Mouse (Mus musculus) spleen, postnatal 4 days (tissue): ENCODE results near the gene Paqr4.

Experiments used
- DNase-seq, 2 experiments: peaks; one replicate each; pipeline ENCODE4 v3.0.0; 2022; ENCODE audit warnings: low spot score in 2 of 2

Gene Paqr4

DNA sequence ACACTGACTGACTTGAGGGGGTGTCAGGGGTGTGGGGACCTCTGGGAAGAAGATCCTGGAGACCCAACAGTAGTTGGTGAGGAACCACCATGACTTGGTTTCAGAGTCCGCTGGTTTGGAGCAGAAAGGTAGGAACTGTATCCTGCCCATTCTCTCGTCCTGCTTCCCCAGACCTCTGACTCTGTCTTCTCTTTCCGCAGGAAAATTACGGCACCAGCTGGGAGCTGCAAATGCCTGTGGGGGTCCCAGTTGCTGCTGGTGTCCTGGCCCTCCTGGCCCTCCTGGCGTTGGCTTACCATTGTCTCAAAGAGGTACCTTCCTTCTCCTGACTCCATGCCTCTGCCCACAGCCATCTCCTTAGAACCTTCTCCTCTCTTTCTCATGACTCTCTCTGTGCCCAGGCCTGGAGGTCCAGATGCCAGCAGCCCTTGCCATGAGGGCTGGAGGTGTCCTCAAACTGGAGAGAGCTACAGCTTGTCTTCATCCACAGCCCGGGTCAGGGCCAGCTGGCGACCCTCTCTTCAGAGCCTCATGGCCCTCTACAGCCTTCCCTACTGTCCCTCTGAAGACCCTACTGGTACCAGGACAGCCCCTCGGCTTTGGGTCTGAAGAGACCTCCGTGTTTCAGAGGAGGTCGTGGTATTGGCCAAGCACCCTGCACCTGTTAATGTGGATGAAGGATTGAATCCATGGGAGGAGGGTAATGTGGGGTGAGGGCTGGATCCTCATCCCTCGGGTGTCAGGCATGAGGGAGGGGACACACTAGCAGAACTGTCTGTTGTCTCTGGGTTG, 8.9 kb upstream of the Paqr4 start:
- DNase-seq = no peak

DNA sequence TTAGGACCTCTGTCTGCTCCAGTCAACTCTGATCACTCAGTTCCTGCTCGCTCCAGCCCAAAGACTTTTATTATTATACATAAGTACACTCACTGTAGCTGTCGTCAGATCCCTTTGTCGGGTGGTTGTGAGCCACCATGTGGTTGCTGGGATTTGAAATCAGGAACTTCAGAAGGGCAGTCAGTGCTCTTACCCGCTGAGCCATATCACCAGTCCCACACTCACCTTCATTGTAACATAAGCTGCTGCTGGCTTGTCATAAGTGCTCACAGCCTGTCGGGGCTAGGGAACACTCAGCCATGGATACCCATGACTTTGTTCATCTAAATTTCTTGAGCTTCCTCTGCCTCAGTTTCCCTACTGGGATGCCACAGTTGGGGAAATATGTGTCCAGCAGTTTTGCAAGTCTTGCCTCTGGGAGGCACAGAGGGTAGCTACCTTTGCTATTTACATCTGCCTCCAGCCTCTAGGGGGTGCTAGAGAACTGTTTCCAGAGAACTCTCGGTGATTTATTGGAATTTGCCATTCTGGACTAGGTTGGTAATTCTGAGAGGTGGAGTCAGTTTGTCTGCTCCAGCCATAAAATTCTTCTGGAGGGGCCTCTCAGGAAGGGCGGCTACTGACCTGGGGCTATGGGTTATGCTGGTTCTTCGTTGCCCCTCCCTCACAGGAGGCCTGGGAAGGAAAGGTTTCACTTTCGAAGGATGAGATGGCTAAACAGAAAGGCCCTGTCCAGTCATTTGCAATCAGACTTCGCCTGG, 8.1 kb upstream of the Paqr4 start:
- peak; percentile 70 to 82 for DNase-seq

DNA sequence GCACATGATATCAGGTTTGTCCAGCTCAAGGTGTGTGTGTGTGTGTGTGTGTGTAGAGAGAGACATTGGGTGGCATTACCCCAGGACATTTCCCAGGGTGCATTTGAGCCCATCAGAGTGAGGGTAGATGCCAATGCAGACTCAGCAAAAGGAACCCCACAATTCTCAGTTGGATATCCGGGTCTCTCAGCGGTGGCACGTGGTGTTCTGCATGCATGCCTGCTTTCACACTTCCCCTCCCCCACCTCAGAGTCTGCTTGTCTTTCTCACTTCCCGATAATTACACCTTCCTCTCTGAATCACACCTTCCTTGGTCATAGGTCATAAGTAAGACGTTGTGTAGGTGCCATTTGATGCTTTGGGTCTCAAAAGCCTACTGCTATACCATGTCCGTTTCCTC, 7.4 kb upstream of the Paqr4 start:
- no peak for DNase-seq

DNA sequence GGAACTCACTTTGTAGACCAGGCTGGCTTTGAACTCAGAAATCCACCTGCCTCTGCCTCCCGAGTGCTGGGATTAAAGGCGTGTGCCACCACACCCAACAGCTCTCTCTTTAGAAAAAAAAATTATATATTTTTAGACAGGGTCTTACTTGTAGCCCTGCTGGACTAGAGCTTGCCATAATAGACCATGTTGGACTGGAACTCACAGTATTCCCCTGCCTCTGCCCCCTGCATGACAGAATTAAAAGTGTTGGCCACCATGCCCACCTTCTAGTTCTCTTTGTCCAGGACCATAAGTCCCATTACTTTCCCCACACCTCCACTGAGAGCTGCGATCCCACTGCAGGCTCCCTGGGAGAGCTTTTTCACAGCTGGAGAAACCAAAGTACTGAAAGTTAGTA, 6.8 kb upstream of the Paqr4 start:
- no peak for DNase-seq

DNA sequence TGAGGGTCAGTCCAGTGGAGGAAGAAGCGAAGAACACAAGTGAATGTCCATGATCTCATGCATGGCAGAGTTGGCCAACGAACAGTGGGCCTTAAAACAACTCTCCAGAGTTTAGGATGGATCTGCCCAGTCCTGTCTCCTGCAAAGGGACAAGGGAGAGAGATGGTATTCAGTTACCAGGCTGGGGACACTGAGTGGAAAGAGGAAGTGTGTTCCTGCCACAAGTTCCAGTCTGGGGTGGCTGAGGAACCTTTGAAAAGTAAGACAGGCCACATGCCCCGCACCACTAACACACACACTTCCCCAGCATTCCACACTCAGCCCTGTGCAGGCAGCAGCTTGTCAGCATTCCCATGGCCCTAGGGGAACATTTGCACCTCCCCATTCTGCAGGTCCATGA, 6.1 kb upstream of the Paqr4 start:
- DNase-seq = peak in 1 of 2 experiments; percentile 61

DNA sequence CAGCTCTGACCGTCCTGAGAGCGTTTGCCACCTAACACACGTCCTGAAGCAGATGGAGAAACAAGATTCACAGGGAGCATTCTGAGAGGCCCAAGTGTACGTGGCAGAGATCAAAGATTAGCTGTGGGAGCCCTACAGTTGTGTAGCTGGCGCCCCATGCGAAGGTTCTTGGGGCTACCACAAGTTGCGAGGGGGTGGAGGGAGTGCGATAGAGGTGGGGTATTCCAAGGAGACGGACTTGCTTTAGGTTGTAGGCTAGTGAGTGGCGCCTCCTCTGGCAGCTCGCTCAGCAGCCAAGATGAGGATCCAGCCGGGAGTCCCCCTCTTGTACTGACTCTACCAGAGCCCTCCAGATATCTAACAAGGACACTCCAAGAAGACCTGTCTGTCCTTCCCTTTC, 5.6 kb upstream of the Paqr4 start:
- DNase-seq = peak in 1 of 2 experiments; percentile 65

DNA sequence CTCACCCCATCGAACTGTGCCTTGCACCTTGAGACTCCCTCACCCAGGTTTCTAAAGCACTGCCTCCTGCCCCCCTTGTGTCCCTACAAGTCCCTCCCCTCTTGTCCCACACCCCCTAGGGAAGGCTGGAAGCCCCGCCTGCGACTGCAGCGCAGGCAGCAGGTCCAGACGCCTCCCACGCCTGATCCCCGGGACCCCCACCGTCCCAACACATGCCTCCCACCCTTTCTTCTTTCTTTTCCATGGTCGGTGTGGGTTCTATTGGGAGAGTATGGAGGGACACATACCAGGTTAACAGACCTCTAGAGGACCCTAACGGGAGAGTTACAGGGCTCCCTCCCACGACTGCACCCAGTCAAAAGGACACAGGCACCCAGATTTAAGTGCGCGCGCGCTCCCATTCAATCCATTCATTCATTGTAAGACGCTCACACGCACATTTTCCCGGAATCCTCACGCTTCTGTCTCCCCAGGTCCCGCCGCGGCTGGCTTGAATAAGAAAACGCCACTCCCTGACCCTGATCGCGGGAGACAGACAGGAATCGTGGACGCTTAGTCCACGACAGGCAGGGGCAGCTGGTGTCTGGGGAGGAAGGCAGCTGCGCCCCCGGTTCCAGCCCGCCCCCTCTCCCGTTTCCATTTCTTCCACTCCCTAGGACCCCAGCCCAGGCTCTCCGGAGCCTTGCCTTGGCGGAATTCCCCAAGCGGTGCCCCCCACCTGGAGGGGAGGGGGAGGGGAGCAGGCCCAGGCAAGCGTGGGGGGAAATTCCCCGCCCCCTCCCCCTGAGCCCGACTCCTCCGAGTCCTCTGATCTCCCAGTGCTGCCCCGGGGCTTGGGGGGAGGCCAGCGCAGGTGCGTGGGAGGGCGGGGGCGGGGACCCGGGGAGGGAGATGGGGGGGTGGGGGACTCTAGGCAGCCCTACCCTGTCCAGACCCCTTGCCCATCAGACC, 4.9 kb upstream of the Paqr4 start, which contains the start of gene Kremen2:
Gene Kremen2, minus strand, starts transcription at position 533 of the 951 bp plus-strand sequence.
- peak in 1 of 2 experiments; percentile 64 for DNase-seq

DNA sequence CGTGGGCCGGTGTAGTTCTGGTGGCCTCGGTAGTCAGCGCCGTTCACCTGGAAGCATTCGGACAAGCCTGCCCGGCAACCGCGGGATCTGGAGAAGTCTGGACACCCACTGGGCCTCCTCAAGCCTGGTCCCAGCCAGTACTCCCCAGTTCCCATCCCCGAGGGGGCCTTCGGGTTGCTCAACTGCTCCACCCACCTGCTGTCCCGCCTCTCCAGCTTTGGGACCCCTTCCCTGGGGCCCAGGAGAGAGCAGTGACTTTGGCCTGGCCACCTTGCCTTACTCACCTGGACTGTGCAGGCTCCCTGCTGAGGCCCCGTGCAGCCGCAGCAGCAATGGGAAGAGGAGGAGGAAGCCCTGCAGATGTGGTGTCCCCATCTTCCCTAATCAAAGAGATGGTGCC, 4.0 kb upstream of the Paqr4 start:
- DNase-seq = peak in 1 of 2 experiments; percentile 69

DNA sequence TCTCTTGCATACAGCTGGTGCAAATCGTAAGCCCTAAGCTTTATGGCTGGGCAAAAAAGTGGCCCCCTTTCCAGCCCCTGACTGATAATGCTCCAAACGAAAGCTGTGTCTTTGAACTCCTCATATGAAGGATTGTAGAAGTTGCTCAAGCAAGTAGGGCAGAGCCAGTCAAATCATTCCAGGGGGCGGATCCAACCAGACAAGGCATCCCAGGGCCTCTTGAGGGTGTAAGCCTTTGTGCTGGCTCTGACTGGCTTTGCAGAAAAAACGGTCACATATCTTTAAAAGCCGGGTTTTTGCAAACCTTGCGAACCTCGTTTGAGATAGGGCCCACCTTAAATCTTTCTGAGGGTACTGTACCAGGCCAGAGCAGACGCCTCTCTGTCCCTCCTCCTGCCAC, 3.4 kb upstream of the Paqr4 start:
- no peak for DNase-seq

DNA sequence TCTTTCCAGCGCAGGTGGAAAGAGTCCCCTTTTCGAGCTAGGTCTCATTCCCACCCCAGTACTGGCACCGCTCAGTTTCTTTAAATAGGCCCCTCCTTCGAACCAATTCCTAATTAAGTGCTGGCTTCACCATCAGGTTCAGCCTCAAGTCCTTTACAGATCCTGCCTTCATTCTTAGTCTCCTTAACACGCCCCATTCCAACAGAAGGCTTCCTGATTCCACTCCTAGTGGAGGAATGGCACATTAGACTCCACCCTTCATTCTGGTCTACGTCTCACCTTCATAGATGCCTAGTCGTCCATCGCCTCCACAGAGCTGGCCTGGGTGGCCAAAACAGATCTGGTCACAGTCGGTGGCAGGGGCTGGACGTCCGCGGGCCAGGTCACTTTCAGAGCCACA, 2.3 kb upstream of the Paqr4 start:
- no peak for DNase-seq

DNA sequence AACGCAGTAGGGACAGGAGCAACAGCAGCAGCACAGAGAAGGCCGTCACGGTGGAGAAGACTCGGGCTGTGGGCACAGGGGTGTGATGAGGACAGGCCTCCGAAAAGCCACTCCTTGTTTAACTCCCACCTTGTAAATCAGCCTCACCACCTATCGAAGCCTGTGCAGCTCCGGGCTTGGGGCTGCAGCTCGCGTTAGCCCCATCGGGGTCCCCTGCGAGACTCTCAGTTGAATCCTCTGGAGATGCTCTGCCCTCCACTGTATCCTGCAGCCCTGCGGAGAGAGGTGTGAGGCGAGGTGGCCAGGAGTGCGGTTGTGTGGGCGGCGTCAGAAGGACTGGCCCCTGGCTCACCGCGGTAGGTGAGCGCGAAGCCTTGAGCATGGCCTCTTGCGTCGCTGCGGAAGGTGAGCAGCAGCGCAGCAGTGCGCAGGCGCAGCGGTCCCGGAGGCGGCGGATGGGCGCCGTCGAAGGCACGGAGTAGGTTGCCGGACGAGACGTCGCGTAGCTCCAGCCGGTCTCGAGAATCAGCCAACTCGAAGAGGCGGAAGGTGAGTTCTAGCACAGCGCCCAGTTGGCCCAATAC, 1.6 kb upstream of the Paqr4 start:
- DNase-seq = peak in 1 of 2 experiments; percentile 78

DNA sequence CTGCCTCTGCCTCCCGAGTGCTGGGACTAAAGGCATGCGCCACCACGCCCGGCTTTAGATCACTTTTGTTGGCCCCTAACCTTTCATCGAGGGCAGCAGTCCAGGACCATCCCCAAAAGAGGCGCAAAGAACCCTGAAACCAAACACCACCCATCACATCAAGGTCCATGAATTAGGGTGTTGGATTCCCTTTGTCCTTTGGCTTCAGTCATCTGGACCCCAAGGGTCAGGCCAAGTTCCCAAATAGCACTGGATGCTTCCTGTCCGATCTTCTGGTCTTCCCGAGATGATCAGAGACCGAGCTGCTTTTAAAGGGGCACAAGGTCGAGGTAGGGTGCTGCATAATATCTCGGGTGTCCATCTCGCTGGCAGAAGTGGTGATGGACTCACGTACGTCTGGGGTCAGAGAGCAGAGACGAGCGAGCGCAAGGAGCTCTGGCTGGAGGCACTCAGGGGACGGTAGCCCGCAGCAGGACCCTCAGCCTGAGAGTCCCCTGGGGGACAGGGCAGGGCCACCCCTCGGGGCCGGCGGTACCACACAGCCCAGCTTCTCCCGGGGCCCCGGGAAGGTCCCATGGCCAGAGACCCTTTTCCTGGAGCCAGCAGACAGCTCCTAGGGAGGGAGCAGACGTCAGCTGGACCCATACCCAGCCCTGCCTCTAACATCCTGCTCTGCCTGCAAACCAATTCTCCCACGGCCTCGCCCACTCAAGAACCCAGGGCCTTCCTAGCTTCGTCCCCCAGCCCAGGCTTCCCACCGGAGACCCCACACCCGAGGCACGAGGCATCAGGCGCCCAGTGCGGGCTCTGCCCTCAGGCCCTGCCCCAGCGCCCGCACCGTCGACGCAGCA, 917 bp upstream of the Paqr4 start:
- DNase-seq = peak in 1 of 2 experiments; percentile 66

DNA sequence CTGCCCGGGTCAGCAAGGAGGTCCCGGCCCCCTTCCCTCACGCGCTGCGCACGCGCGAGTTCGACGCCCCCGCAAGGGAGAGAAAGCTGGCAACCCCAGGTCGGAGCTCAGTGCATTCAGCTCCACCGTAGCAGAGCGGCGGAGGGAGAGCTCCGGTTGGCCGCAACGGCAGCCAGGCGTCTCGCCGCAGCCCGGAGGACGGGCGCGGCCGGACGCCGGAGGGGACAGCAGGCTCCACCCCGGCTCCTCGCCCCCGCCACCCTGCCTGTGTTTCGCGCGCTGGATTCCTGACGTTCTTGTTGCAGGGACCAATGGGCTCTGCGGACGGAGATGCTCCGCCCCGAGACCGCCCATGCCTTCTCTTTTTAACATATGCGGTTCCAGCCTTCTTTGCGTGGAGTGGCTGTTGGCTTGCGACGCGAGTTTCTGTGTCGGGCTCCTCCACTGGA, 507 bp downstream of the Paqr4 start:
- peak; percentile 88 to 91 for DNase-seq

DNA sequence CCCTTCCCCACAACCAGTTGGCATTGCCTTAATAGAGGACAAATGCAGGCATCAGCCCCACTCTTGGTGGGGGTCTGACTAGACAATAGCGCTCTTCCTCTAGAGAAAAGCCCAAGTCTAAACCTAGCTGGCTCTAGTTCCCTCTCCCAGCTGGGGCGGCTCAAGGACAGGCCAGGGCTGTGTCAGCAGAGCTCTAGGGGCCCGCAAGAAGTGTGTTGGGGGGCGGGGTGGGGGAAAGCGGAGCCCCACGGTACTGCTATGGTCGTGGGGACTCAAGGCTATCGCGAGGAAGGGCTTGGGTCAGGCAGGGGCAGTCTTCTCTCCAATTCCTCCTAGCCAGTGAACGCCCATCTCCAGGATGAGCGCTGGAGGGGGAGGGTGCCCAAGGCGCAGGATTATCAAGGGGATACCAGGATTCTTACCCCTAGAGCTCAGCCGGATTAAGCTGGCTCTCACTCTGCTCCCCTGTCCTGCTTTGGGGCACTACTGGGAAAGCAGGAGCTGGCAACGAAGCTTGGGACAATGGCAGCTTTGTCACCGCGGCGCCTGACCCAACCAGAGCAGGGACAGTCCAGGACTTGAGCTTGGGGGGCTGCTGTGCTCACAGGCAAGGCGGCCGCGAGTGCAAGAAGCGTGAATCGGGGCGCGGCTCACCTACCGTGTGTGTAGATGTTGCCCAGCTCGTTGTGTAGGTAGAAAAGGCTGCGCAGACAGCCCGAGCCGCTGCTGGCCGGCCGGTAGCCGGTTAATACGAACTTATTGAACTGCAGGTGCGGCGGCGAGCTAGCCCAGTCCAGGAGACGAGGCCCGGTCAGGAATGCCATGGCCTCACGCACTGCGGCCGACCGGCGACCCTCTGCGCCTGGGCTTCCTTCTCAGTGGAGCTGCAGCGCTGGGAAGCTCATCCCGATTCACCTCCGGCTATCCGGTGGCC, 1.2 kb downstream of the Paqr4 start:
- DNase-seq = peak in 1 of 2 experiments; percentile 65

DNA sequence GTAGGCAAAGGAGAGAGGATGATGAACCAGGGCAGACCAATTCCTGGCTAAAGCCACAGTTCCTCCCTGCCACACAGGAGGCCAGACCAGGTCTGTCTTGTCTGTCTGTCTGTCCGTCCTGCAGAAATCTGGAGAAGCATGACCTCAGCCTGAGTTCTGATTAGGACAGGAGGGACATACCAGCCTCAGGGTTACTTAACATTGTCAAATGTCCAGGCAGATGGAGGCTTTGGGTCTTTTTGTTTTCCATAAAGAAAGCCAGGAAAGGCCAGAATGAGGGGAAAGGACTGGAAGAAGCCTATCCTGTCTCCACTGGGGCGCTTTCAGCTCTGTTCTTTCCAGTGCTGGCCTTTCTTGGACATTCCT, 1.8 kb downstream of the Paqr4 start:
- DNase-seq = peak in 1 of 2 experiments; percentile 59

DNA sequence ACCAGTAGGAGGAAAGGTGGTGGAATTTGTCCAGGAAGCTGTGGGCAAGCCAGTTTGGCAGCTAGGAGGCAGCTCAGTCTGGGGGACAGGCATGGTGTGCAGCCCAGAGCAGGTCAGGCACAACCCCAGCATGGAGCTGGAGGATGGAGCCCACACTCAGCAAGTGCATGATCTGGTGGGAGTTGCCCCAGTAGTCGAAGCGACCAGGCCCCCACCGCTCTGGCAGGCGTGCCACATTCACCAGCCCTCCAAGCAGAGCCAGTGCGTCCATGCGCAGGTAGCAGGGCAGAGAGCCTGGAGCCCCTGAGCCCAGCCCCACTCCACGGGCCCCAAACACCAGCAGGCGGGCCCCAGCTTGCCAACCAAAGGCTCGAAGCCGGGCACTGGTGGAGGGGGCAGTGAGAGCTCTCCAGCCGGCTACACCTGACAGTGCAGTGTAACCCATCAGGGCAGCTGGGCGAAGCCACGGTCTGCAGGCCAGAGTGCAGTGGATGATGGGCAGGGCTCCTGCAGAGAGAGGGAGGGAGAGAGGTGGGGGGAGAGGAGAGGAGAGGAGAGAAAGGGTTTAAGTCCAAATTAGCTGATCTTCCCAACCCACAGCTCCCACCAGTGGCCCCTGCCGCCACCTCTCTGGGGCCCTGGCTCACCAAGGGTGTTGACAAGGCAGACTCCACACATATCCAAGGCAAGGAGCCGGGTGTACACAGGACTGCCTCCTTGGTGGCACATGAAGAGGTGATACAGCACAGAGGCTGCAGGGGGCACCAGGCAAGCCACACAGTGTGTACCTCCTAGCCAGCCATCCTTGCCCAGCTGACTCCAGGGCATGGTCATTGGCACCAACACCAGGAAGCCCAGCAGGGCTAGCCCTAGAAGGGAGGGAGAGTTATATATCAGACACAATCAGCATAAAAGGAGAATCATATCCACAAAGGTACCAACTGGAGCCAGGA, 2.9 kb downstream of the Paqr4 start:
- no peak for DNase-seq

DNA sequence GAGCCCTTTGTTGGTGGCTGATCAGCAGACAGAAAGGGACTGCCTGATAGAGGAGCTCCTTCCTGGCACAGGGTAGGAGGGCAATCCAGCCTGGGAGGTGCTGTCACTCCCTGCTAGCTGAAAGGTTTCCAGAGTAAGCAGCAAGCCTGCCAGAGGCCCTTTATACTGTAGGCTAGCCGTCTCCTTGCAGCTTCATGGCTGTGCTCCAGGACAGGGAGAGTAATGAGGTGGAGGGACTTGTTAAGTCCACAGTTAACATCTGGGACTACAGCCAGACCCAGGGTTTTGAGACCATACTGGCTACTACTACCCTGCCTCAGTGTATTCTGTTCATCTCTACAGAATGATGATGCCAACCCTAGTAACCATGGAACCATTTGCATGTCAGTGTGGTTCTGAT, 6.3 kb downstream of the Paqr4 start:
- no peak for DNase-seq

DNA sequence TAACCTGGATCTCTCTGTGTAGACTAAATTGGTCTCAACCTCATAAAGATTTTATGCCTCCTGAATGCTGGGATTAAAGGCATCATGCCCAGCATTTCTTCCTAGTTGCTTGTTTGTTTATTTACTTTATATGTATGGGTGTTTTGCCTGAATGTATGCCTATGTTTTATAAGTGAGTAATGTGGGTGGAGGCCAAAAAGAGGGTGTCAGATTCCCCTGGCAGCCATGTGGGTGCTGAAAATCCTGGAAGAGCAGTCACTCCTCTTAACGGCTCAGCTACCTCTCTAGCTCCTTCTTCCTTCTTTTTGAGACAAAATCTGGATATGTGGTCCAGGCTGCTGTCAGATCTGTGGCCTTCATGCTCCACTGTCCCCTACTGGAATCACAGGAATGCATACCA, 10.2 kb downstream of the Paqr4 start:
- DNase-seq = no peak
